Mouse (Mus musculus): ENCODE results near the gene Cs. TPM values are rescaled to one million over a fixed set of nuclear protein-coding genes. Genes with fewer than 3 reads are reported as not detected.

The Cs gene
- total RNA-seq, 4 experiments from 2014 or later, result 221 to 239 (median 230) TPM

- no peak for DNase-seq (ENCODE audit: low spot score in 2 of 2)
Measured at GRCm38 (mm10) chr10:128372989-128373748, 35.6 kb downstream of the Cs start.

DNA sequence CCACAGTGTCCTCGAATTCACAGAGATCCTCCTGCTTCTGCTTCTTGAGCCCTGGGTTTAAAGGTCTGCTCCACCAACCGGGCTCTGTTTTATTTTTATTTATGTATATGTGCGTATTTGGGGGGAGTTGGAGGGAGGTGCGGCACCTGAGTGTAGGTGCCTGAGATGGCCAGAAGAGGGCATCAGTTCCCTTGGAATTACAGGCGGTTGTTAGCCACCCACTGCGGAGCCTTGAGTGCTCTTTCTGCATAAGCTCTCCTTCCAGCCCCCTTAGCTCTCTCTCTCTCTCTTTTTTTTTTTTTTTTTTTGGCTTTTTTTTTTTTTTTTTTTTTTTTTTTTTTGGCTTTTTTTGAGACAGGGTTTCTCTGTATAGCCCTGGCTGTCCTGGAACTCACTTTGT, 36.9 kb downstream of the Cs start:
- DNase-seq (ENCODE audit: low spot score in 2 of 2), result no peak

- DNase-seq (ENCODE audit: low spot score in 2 of 2), result no peak
Measured at GRCm38 (mm10) chr10:128376099-128376454, 38.5 kb downstream of the Cs start.

- DNase-seq (ENCODE audit: low spot score in 2 of 2), result peak; percentile 60 to 65
Measured at GRCm38 (mm10) chr10:128376455-128377211, 39.1 kb downstream of the Cs start, which contains the start of gene Ankrd52. Ankrd52 (plus strand) TSS chr10:128377115.

- no peak for DNase-seq (ENCODE audit: low spot score in 2 of 2)
Measured at GRCm38 (mm10) chr10:128377222-128377939, 39.8 kb downstream of the Cs start.

- no peak for DNase-seq (ENCODE audit: low spot score in 2 of 2)
Measured at GRCm38 (mm10) chr10:128377940-128378448, 40.5 kb downstream of the Cs start.

DNA sequence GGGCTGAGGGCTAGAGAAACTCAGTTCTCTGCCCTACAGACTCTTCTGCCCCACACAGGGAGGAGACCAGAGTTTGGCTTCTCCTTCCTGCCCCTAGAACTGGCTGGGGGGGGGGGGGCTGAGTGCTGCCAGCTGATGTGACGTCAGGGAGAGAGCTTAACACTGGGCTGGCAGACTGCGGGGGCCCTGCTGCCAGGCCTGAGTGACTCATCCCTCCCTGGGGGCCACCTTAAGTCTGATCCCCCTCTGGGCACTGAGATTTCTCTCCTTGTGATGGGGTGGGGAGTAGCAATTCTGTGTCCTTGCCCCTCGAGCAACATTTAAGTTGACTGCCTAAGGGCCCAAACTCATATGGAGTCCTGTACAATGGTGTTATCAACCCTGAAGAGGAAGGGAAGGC, 40.9 kb downstream of the Cs start:
- no peak for DNase-seq (ENCODE audit: low spot score in 2 of 2)

GRCm38 (mm10) chr10:128379260-128379659, 41.7 kb downstream of the Cs start:
- DNase-seq (ENCODE audit: low spot score in 2 of 2), result no peak

DNA sequence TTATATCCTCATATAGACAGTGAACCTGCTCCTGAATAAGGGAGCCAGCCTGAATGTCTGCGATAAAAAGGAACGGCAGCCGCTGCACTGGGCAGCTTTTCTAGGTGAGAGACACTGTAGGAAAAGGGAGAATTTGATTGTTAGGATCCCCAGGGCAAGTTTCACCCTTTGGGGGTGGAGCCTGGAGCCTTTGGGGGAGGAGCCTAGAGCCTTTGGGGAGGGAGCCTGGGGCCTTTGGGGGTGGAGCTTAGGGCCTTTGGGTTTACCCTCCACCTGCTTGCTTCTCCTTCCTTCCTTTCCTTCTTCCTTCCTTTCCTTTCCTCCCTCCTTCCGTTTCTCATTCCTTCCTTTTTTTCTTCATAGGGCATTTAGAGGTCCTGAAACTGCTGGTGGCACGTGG, 43.0 kb downstream of the Cs start:
- DNase-seq (ENCODE audit: low spot score in 2 of 2), result no peak

- no peak for DNase-seq (ENCODE audit: low spot score in 2 of 2)
Measured at GRCm38 (mm10) chr10:128382482-128382881, 44.9 kb downstream of the Cs start.

DNA sequence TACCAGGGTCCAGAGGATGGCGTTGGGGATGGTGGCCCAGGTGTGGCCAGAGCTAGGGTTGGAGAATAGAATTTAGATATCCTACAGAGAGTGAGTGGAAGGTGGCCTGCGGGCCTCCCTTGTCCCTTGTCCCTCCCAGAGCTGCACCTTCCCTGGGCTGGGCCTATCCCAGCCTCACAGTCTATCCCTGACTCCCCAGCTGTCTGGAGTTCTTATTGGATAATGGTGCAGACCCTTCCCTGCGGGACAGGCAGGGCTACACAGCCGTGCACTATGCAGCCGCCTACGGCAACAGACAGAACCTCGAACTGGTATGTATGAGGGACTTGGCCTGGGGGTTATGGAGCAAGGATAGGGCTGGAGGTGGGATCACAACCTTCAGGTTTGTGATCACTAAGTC, 48.4 kb downstream of the Cs start:
- no peak for DNase-seq (ENCODE audit: low spot score in 2 of 2)

GRCm38 (mm10) chr10:128388941-128389340, 51.4 kb downstream of the Cs start:
- DNase-seq (ENCODE audit: low spot score in 2 of 2), result peak in 1 of 2 experiments; percentile 5

DNA sequence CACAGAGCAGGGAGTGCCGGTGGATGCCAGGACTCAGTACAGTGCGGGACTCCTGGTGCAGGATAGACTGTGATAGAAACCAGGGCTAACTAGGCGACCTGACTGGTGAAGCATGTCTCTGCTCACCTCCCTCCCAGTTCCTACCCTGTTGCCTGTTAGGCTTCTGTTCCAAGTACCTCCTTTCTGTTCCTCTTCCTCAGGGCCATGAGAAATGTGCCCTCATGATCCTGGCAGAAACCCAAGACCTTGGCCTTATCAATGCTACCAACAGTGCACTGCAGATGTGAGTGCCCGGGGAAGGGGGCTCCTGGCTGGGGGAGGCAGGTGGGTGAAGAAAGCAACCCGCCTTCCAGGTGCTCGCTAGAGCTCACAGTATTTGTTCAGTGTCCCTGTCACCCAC, 52.0 kb downstream of the Cs start:
- peak in 1 of 2 experiments; percentile 11 for DNase-seq (ENCODE audit: low spot score in 2 of 2)

- DNase-seq (ENCODE audit: low spot score in 2 of 2), result peak in 1 of 2 experiments; percentile 26
Measured at GRCm38 (mm10) chr10:128390366-128390765, 52.8 kb downstream of the Cs start.

DNA sequence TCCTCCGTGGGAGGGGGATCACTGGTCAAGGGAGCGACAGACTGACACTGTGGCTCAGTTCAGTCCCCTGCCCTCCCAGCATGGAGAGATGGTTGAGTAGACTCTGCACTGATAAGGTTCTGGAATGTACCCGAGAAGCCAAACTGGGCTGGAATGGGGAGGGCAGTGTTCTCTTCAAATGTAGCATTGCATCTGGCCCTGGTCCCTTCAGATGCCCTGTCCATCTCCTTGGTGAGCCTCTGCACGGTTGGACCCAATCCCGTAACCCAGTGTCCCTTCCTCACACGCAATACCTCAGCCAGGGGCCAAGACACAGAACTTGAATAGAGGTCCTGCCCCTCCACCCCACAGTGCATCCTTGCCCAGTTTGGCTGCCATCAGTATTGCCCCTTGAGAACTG, 54.3 kb downstream of the Cs start:
- DNase-seq (ENCODE audit: low spot score in 2 of 2), result no peak

DNA sequence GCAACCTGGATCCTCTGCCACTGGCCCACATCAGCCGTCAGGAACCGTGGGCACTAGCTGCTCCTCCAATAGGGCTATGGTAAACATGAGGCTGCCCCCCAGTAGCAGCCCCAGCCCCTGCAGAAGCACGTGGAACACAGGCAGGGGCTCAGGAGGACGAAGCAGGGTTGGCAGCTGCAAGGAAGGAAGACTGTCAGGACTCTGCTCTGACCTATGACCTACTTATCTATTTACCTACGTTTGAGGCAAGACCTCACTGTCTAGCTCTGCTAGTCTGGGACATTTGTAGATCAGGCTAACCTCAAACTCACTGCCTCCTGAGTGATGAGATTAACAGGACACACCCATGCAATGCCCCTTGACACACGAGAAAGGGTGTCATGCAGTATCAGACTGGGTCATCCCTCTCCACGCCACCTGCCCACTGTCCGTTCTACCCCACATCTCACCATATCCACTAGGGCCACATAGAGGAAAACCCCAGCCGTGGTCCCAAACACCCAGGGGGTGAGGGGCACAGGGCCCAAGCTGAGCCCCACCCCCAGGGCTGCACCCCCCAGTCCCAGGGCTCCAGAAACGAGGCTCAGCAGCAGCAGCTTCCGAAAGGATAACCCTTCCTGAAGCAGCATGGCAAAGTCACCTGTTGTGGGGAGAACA, 58.6 kb downstream of the Cs start:
- no peak for DNase-seq (ENCODE audit: low spot score in 2 of 2)

DNA sequence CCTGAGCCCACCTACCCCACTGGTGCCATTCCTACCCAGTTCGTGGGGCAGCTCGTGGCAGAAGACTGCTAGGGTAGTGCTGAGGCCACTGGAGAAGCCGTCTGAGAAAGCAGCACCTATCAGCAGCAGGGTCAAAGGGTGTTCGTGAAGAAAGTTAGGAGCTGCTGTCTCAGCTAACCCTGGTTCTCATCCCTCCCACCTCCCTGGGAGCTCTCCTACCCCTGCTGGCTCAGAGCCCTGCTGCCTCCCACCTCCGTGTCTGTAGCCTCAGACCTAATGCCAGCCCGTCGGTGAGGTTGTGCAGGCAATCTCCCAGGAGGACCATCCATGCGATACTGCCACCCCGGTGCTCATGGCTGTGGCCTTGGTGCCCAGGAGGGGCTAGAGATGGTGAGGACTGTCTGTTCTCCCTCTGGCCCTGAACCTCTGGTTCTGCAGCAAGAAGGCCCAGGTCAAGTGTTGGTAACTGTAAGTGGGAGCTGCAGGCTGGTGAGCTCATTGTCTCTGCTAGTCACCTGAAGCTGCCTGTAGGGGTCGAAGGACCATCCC, 59.3 kb downstream of the Cs start:
- peak in 1 of 2 experiments; percentile 24 for DNase-seq (ENCODE audit: low spot score in 2 of 2)

DNA sequence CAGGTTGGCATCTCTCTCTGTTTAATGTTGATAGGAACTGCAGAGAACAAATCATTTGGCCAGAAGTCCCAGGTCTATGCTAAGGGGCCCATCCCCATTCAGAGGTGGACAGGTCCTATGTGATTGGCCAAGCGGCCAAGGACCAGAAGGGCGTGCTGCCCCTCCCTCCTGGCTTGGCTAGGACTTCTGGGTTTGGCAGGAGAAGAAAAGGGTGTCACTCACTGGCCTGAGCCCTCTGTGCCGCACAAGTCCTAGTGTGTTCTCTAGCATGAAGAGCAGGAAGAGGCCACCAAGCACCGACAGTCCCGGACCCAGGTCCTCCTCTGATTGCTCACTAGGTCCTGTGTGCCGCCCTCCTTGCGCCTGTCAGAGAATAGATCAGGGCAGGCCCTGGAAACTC, 59.9 kb downstream of the Cs start:
- no peak for DNase-seq (ENCODE audit: low spot score in 2 of 2)

DNA sequence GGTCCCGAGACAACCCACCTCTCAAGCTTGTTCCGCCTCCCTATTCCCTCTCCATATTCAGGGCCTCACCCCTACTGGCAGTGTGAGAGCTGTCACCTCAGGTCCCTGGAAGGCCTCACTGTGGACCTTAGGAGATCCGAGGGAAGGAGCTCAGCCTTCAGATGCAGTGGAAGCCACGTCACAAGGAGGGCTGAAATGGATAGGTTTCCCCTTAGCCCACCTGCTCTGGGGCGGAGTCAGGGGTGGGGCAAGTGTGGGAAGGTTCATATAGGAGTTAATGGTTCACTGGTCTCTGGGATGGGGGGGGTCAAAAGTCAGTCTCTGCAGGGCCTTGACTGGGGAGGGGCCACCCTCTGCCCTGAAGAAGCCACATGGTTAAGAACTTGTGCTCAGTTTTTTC, 62.8 kb downstream of the Cs start:
- DNase-seq (ENCODE audit: low spot score in 2 of 2), result no peak

DNA sequence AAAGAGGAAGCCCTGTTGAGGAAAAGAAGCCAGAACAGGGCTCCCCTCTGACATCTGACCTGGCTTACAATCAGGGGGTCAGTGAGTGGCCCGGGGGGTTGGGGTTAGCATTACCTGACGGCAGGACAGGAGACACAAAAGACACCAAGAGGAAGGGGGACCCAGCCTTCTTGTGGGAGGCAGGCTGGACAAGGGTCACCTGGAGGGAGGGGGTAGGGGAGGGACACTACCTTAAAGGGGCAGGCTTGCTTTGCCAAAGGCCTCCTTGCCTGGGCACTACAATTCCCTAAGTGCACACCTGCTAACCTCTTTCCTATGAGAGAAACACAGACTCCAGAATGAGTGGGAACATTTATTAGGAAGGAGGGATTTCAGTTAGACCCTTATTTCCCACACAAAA, 63.5 kb downstream of the Cs start, which contains the start of gene Slc39a5:
Gene Slc39a5 (minus strand): TSS at position 174 of the 400 bp plus-strand sequence.
- DNase-seq (ENCODE audit: low spot score in 2 of 2), result no peak

GRCm38 (mm10) chr10:128401638-128402037, 64.1 kb downstream of the Cs start:
- no peak for DNase-seq (ENCODE audit: low spot score in 2 of 2)
